Mouse (Mus musculus): Measurements from ENCODE around the gene Sfmbt2. TPM values are rescaled to one million over a fixed set of nuclear protein-coding genes. Genes with fewer than 3 reads are reported as not detected.

Sfmbt2 gene
- polyA plus RNA-seq, 1 experiment, result 1.4 TPM

DNA sequence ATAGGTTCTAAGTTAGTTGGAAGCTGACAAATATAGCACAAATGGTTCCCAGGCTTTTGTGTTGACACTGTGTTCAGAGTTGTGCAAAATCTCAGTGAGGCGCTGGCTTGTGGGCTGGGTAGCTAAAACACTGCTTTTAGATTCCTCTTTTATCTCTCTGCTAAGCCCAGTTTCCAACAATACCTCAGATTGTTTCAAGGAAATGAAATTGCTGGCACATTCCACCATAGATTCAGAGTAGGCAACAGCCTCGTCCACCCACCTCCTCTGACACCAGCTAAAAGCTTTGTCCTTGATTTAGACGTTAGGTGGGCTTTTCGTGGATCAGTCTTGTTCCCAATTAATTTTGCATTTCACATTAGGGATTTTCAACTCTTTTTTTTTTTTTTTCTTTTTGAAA, 212.4 kb downstream of the Sfmbt2 start:
- H3K4me3 ChIP-seq (ENCODE audit: insufficient read depth, low read length), result no peak overlapping the region

DNA sequence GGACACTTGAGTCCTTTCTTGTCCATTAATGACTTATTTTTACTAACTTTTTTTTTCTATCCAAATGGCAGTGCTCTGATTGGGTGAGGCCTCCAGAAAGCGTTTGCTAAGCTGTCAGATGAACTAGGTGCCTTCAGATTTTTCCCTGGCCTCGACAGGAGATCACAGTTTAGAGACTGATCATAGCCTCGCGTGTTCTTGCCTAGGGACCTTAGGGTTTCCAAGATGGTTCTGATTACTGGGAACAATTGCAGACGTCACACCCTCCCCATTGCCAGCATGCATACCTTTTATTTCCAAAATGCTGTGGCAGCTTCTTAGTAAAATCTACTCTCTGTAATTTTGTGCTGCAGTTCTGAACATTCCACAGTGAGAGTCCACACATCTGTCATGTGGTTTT, 212.8 kb downstream of the Sfmbt2 start:
- Histone ChIP-seq H3K27ac (ENCODE audit: insufficient read depth, low read length) (no peak overlapping the region), H3K4me1 (ENCODE audit: control insufficient read depth, insufficient read depth, low read length) (no peaks in the 10 kb centered on the region)
- TF ChIP-seq CTCF (IDR thresholded peaks at IDR 0.05; ENCODE audit: extremely low read depth, insufficient read depth, low read length) (no peak), POLR2A (IDR thresholded peaks at IDR 0.05; ENCODE audit: extremely low read depth, insufficient read depth, low read length) (no peak)

More for the DNA sequence above, 212.4 kb downstream of the Sfmbt2 start:
- Histone ChIP-seq H3K4me1 (ENCODE audit: control insufficient read depth, insufficient read depth, low read length) (no peaks in the 10 kb centered on the region), H3K27ac (ENCODE audit: insufficient read depth, low read length) (no peak overlapping the region)
- no peak for TF ChIP-seq CTCF (IDR thresholded peaks at IDR 0.05; ENCODE audit: extremely low read depth, insufficient read depth, low read length)
- TF ChIP-seq POLR2A (IDR thresholded peaks at IDR 0.05; ENCODE audit: extremely low read depth, insufficient read depth, low read length), result no peak

DNA sequence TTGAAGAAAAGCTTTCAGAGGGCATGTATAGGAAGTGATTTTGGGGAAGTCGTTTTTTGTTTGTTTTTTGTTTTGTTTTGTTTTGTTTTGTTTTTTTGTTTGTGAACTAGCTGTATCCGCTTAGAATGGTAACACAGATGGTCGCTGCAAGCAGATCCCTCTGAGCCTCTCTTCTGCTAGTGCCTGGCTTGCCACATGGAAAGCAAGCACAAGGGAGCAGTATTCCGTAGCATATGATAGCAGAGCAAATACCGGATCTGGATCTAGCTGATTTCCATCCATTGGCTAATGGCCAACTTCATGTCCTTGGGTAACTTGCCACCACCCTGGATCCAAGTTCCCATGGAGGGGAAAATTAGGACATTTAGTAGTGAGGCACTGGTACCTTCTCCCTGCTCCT, 221.0 kb downstream of the Sfmbt2 start:
- no peak overlapping the region for H3K4me3 ChIP-seq (ENCODE audit: insufficient read depth, low read length)
- no peaks in the 10 kb centered on the region for H3K4me1 ChIP-seq (ENCODE audit: control insufficient read depth, insufficient read depth, low read length)
- TF ChIP-seq CTCF (IDR thresholded peaks at IDR 0.05; ENCODE audit: extremely low read depth, insufficient read depth, low read length), result no peak
- TF ChIP-seq POLR2A (IDR thresholded peaks at IDR 0.05; ENCODE audit: extremely low read depth, insufficient read depth, low read length), result no peak
- H3K27ac ChIP-seq (ENCODE audit: insufficient read depth, low read length), result no peak overlapping the region

More for the DNA sequence above, 212.8 kb downstream of the Sfmbt2 start:
- H3K4me3 ChIP-seq (ENCODE audit: insufficient read depth, low read length), result no peak overlapping the region

DNA sequence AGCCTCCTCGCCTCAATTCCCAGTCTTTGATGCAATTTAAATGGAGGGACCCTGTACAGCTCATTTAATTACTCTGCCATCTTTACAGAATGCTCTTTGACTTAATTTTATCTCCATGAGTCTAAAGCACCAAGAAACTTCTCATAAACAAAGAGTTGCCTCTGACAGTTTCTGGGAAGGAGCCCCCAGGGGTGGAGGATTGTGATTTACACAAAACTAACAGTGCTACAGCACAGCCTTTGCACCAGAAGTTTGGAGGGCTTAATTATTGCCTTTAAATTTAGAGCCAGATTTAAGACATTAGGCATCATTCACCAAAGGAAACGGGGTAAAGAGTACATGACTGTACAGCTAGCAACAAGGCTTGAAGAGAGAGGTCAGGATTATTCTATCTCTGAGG, 245.2 kb downstream of the Sfmbt2 start:
- no peaks in the 10 kb centered on the region for H3K4me1 ChIP-seq (ENCODE audit: control insufficient read depth, insufficient read depth, low read length)
- no peak overlapping the region for H3K4me3 ChIP-seq (ENCODE audit: insufficient read depth, low read length)

More for the DNA sequence above, 245.2 kb downstream of the Sfmbt2 start:
- no peak for TF ChIP-seq POLR2A (IDR thresholded peaks at IDR 0.05; ENCODE audit: extremely low read depth, insufficient read depth, low read length)
- no peak for TF ChIP-seq CTCF (IDR thresholded peaks at IDR 0.05; ENCODE audit: extremely low read depth, insufficient read depth, low read length)
- no peak overlapping the region for H3K27ac ChIP-seq (ENCODE audit: insufficient read depth, low read length)

Other genes with a start within 250 kb of the Sfmbt2 start
- 3.0 and 3.3 TPM in 2 replicates for gene Itih2, start 239.1 kb upstream of the Sfmbt2 start, polyA plus RNA-seq (2012; rRNA removed)
- 11.9 and 12.4 TPM in 2 replicates for gene Itih5, start 216.9 kb upstream of the Sfmbt2 start, polyA plus RNA-seq (2012; rRNA removed)

Data from cortical plate, adult 2 months (tissue).